Mouse (Mus musculus): ENCODE data around the gene Ahdc1. TPM values are rescaled to one million over a fixed set of nuclear protein-coding genes. Genes with fewer than 3 reads are reported as not detected.

The Ahdc1 gene
- polyA plus RNA-seq, 1 experiment, result 58.2 TPM

DNA sequence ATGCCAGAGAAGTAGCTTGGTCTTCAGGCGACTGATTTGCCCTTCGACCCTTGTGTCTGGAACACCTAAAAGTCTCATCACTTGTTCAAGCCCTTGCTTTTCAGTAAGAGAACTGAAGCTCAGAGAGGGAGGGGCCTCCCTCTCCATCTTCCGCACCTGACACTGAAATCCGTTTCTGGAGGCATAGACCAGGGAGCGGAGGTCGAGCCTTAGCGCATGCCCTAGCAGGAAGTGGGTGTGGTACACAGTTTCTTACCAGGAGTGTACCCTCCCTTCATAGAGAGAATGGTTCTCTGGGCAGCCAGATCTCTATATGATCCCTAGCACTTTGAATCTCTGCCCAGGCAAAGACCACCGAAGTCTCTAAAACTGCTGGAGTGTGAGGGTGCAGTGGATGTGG, 62.1 kb downstream of the Ahdc1 start:
- H3K4me3 ChIP-seq, result no peak overlapping the region
- H3K4me2 ChIP-seq (ENCODE audit: low read depth), result no peak overlapping the region
- H3K79me2 ChIP-seq (ENCODE audit: control insufficient read depth, insufficient read depth), result peaks cover 30% of the 10 kb centered on the region
- TF ChIP-seq MYOD1 (IDR thresholded peaks at IDR 0.05; ENCODE audit: control insufficient read depth in 1 of 3, insufficient read length in 2 of 3, low read depth in 2 of 3), result no peak
- no peak for TF ChIP-seq MYOG (IDR thresholded peaks at IDR 0.05; ENCODE audit: control insufficient read depth in 1 of 3, insufficient read depth in 1 of 3, insufficient read length in 2 of 3, low read depth in 2 of 3)
- TF ChIP-seq USF1 (IDR thresholded peaks at IDR 0.05; ENCODE audit: low read depth), result no peak
- no peak for TF ChIP-seq POLR2AphosphoS2 (IDR thresholded peaks at IDR 0.05; ENCODE audit: insufficient read length, low read depth)
- no peak for TF ChIP-seq SRF (IDR thresholded peaks at IDR 0.05; ENCODE audit: control insufficient read depth, insufficient read length, low read depth)
- TF ChIP-seq POLR2A (IDR thresholded peaks at IDR 0.05; ENCODE audit: insufficient read length, low read depth), result no peak
- no peak for TF ChIP-seq REST (IDR thresholded peaks at IDR 0.05; ENCODE audit: insufficient read depth, insufficient read length)
- no peak for TF ChIP-seq E2F4 (IDR thresholded peaks at IDR 0.05; ENCODE audit: insufficient read depth)
- TF ChIP-seq MAX (IDR thresholded peaks at IDR 0.05; ENCODE audit: low read depth), result no peak
- no peak for TF ChIP-seq TCF12 (IDR thresholded peaks at IDR 0.05; ENCODE audit: insufficient read depth, poor library complexity, severe bottlenecking)
- no peak for TF ChIP-seq CEBPB (IDR thresholded peaks at IDR 0.05; ENCODE audit: insufficient read depth, poor library complexity, severe bottlenecking)
- TF ChIP-seq TCF3 (IDR thresholded peaks at IDR 0.05; ENCODE audit: insufficient read length, low read depth), result no peak
- H3K27me3 ChIP-seq (ENCODE audit: control insufficient read depth, insufficient read depth, insufficient read length), result no peaks in the 10 kb centered on the region
- no peak overlapping the region for H3ac ChIP-seq (ENCODE audit: control insufficient read depth, insufficient read length)
- peaks cover 22% of the 10 kb centered on the region for H3K36me3 ChIP-seq (ENCODE audit: control insufficient read depth, insufficient read depth)

DNA sequence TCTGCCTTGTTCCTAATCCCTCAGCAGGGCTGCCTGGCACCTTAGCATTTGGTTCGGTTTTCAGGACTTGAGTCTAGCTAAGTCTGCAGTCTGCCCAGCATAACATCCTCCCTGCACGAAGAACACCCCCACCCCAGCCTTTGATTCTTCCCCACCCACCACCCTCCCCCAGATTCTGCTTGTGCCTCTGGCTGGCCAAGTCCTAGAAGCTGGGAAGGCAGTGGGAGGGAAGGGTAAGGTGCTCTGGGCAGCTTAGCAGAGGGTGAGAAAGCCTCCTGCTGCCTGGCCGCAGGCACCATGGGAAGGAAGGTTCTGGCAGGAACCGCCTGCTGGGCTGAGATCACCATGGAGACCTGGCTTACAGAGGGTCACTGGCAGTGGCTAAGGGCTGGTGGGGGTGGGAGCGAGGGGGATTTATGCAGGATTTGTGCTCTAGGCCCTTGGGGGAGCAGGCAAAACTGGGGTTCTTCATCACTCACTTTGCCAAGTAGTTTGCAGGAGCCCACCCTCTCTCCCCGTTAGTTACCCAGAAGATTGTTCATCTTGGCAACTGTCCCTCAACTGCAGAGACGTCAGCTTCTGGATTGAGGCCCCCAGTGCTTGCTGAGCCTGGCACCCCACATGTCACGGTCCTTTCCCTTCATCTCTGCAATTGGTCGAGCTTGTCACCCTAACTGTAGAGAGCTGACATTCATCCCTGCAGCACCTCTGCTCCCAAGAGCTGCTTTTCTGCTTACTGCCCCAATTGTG, 63.2 kb downstream of the Ahdc1 start:
- Histone ChIP-seq H3K79me2 (ENCODE audit: control insufficient read depth, insufficient read depth) (peaks cover 25% of the 10 kb centered on the region), H3K4me3 (no peak overlapping the region), H3K4me2 (ENCODE audit: low read depth) (no peak overlapping the region), H3K27me3 (ENCODE audit: control insufficient read depth, insufficient read depth, insufficient read length) (no peaks in the 10 kb centered on the region), H3ac (ENCODE audit: control insufficient read depth, insufficient read length) (no peak overlapping the region), H3K36me3 (ENCODE audit: control insufficient read depth, insufficient read depth) (peaks cover 29% of the 10 kb centered on the region)
- TF ChIP-seq E2F4 (IDR thresholded peaks at IDR 0.05; ENCODE audit: insufficient read depth), result no peak
- TF ChIP-seq REST (IDR thresholded peaks at IDR 0.05; ENCODE audit: insufficient read depth, insufficient read length), result no peak
- no peak for TF ChIP-seq MAX (IDR thresholded peaks at IDR 0.05; ENCODE audit: low read depth)
- no peak for TF ChIP-seq CEBPB (IDR thresholded peaks at IDR 0.05; ENCODE audit: insufficient read depth, poor library complexity, severe bottlenecking)
- TF ChIP-seq TCF12 (IDR thresholded peaks at IDR 0.05; ENCODE audit: insufficient read depth, poor library complexity, severe bottlenecking), result no peak
- TF ChIP-seq POLR2AphosphoS2 (IDR thresholded peaks at IDR 0.05; ENCODE audit: insufficient read length, low read depth), result no peak
- no peak for TF ChIP-seq SRF (IDR thresholded peaks at IDR 0.05; ENCODE audit: control insufficient read depth, insufficient read length, low read depth)
- TF ChIP-seq MYOG (IDR thresholded peaks at IDR 0.05; ENCODE audit: control insufficient read depth in 1 of 3, insufficient read depth in 1 of 3, insufficient read length in 2 of 3, low read depth in 2 of 3), result no peak
- no peak for TF ChIP-seq USF1 (IDR thresholded peaks at IDR 0.05; ENCODE audit: low read depth)

DNA sequence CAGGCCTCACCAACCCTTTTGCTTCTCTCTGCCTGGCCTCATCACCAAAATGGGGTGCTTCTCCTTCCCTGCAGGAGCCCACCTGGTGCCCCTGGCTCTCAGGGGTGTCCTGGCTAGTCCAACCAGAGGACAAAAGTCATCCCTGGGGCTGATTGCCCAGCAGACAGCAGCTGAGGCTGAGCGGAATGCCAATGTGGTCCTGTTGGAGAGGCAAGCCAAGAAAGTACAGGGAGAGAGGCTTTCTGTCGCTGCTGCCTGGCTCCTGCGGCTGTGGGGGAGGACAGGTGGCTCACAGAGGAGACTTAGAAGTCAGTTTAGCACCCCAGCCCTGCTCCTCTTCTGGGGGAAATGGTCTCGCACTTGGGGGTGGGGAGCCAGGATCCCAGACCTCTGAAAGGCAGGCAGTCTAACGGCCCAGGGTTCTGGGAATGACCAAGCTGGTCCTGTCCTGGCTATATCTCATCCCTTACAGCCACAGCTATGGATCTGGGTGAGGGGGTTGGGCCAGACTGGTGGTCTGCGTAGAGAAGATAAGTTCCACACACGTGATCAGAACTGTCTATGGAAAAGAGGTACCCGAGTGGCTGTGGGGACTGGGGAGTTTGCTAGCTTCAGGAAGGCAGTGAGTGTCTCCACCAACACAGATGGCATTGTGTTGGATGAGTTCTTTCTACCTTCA, 64.0 kb downstream of the Ahdc1 start:
- no peak for TF ChIP-seq MAX (IDR thresholded peaks at IDR 0.05; ENCODE audit: low read depth)
- peak in 2 of 3 experiments; percentile 51 to 93 for TF ChIP-seq MYOG (IDR thresholded peaks at IDR 0.05; ENCODE audit: control insufficient read depth in 1 of 3, insufficient read depth in 1 of 3, insufficient read length in 2 of 3, low read depth in 2 of 3)
- no peak for TF ChIP-seq CEBPB (IDR thresholded peaks at IDR 0.05; ENCODE audit: insufficient read depth, poor library complexity, severe bottlenecking)
- no peak for TF ChIP-seq TCF12 (IDR thresholded peaks at IDR 0.05; ENCODE audit: insufficient read depth, poor library complexity, severe bottlenecking)
- peak; percentile 20 for TF ChIP-seq POLR2AphosphoS2 (IDR thresholded peaks at IDR 0.05; ENCODE audit: insufficient read length, low read depth)
- peak; percentile 30 for TF ChIP-seq POLR2A (IDR thresholded peaks at IDR 0.05; ENCODE audit: insufficient read length, low read depth)
- peak in 2 of 3 experiments; percentile 69 to 89 for TF ChIP-seq MYOD1 (IDR thresholded peaks at IDR 0.05; ENCODE audit: control insufficient read depth in 1 of 3, insufficient read length in 2 of 3, low read depth in 2 of 3)
- TF ChIP-seq E2F4 (IDR thresholded peaks at IDR 0.05; ENCODE audit: insufficient read depth), result no peak
- no peak for TF ChIP-seq REST (IDR thresholded peaks at IDR 0.05; ENCODE audit: insufficient read depth, insufficient read length)
- TF ChIP-seq SRF (IDR thresholded peaks at IDR 0.05; ENCODE audit: control insufficient read depth, insufficient read length, low read depth), result no peak
- TF ChIP-seq TCF3 (IDR thresholded peaks at IDR 0.05; ENCODE audit: insufficient read length, low read depth), result no peak
- TF ChIP-seq USF1 (IDR thresholded peaks at IDR 0.05; ENCODE audit: low read depth), result no peak
- no peak overlapping the region for H3K4me2 ChIP-seq (ENCODE audit: low read depth)
- H3K79me2 ChIP-seq (ENCODE audit: control insufficient read depth, insufficient read depth), result peaks cover 21% of the 10 kb centered on the region
- H3ac ChIP-seq (ENCODE audit: control insufficient read depth, insufficient read length), result no peak overlapping the region
- H3K4me3 ChIP-seq, result no peak overlapping the region
- H3K36me3 ChIP-seq (ENCODE audit: control insufficient read depth, insufficient read depth), result peaks cover 31% of the 10 kb centered on the region
- H3K27me3 ChIP-seq (ENCODE audit: control insufficient read depth, insufficient read depth, insufficient read length), result no peaks in the 10 kb centered on the region

DNA sequence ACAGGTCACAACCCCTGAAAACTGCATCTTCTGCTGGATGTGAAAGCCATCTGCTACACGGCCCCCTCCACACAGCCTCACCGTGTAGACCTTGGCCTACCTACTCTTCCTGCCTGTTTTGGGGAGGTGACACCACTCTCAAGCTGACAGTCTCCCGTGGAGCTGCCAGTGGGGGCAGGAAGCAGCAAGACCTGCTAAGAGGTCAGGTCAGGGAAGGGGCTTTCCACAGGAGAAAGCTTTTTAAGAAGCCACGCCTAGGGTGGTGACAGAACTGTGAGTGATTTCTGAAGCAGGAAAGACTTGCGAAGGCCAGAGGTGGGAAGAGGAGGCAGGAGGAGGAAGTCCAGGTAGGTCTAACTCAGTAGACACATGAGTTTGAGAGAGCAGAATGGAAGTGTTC, 67.9 kb downstream of the Ahdc1 start:
- peaks cover 29% of the 10 kb centered on the region for H3K36me3 ChIP-seq (ENCODE audit: control insufficient read depth, insufficient read depth)
- H3K4me2 ChIP-seq (ENCODE audit: low read depth), result no peak overlapping the region
- no peaks in the 10 kb centered on the region for H3K27me3 ChIP-seq (ENCODE audit: control insufficient read depth, insufficient read depth, insufficient read length)
- no peak overlapping the region for H3ac ChIP-seq (ENCODE audit: control insufficient read depth, insufficient read length)
- no peak overlapping the region for H3K4me3 ChIP-seq
- peaks cover 5% of the 10 kb centered on the region for H3K79me2 ChIP-seq (ENCODE audit: control insufficient read depth, insufficient read depth)
- TF ChIP-seq POLR2AphosphoS2 (IDR thresholded peaks at IDR 0.05; ENCODE audit: insufficient read length, low read depth) (peak; percentile 55), MYOG (IDR thresholded peaks at IDR 0.05; ENCODE audit: control insufficient read depth in 1 of 3, insufficient read depth in 1 of 3, insufficient read length in 2 of 3, low read depth in 2 of 3) (no peak)

Data from myocyte (in vitro differentiated cells).